Mouse (Mus musculus): ENCODE data around the gene Arid1b.

The Arid1b gene

DNA sequence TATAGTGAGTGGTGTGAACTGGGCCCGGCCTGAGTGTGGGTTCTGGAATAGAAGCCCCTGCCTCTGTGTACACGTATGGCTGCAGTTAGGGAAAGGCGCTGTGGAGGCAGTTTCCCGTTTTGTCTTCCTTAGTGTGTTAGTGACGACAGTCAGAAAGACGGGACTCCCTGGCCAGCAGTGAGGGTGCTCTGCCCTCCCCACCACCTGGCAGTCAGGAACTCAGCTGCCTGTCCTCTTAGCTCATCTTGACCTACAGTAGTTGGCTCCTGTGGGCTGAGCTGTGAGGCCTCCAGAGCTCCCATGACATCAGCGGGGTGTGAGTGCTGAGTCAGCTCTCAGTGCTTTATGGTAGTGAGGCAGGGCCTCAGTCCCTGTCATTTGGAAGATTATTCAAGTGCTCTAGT is 156.5 kb downstream of the Arid1b start:
- in situ Hi-C loops (cut with MboI, MseI), result no loop called here

DNA sequence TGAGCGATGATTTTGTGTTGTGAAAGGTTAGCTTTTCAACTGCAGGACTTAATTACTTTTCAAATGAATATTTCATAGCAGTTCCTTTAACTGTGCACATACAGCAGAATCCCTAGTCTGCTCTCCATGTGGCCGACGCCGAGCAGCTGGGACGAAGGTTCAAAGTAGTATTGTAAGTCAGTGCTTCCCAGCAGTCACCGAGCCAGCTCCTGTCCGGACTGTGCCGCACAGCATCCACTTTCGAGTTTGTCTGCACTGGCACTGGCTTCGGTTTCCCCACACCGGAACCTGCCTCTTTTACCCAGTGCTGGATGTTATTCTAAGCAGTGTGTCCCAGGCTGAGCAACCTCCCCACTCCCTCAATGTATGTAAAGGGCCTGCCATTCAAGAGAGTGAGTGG is 157.7 kb downstream of the Arid1b start:
- in situ Hi-C loops (cut with MboI, MseI), result no loop called here

DNA sequence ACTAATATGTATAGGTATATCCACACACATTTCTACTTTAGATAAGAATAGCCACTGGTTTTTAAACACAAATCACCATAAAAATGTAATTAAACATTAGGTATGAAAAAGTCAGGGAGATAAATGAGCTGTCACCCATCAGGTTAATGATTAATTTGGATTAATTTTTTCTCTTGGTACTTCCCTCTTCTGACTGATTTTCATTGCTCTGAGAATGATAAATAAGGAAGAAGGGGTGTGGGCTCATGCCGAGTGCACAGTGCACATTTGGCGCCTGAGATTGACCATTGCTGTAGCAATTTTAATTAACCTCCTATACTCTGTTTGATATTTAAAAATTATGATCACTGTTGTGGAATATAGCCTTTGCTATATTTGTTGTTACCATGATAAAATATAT is 159.3 kb downstream of the Arid1b start:
- in situ Hi-C loops (cut with MboI, MseI), result no loop called here

DNA sequence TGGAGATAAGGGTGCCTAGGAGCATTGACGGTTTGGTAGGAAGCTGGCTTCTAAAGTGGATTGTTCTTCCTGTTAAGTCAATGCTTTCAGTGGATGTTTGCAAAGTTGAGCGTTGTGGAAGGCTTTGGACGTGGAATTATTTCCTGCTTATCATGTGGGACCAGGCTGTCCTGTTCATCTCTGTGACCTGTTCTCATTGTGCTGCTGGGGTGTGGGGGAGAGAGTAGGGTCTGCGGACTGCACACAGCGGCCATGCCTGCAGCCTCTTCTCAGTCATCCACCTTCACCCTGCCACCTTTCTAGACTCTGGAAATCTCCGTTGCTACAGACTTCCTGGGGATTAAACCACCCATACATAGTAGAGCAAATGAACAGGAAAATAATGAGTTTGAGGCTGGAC is 160.2 kb downstream of the Arid1b start:
- in situ Hi-C loops (cut with MboI, MseI), result no loop called here

DNA sequence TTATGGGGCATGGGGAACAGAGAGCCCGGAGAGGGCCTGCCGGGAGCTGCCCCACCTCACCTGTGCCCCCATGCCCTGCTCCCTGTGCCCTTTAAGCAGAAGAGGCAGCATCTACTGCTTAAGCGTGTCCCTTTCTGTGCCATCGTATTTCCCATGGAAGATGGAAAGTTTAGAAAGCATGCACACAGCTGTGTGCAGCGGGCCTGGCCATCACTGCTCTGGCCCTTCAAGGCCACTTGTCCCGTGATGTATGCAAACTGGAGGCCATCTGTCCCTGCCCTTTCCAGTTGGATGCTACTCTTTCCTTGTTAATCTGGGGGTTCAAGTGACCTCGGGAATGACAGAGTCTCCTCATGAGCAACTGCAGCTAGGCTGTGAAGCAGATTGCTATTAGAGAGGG is 163.5 kb downstream of the Arid1b start:
- in situ Hi-C loops (cut with MboI, MseI), result no loop called here

DNA sequence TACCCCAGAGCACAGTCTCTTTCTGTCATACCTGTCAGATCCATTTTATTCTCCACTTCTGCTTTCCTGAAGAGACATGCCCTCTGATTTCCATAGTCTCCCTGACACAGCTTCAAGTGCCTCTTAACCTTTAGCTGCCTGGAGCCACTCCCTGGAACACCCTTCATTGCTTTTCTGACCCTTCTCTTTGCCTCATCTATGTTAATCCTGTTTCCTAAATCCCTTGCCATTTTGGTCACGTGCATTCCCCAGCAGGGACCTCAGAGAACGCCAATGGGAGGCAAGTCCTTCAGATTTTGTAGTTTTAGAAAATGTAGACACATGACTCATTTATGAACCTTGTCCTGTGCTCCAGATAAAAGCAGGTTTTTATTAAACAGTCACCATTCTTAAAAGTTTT is 168.4 kb downstream of the Arid1b start:
- in situ Hi-C loops (cut with MboI, MseI), result no loop called here

DNA sequence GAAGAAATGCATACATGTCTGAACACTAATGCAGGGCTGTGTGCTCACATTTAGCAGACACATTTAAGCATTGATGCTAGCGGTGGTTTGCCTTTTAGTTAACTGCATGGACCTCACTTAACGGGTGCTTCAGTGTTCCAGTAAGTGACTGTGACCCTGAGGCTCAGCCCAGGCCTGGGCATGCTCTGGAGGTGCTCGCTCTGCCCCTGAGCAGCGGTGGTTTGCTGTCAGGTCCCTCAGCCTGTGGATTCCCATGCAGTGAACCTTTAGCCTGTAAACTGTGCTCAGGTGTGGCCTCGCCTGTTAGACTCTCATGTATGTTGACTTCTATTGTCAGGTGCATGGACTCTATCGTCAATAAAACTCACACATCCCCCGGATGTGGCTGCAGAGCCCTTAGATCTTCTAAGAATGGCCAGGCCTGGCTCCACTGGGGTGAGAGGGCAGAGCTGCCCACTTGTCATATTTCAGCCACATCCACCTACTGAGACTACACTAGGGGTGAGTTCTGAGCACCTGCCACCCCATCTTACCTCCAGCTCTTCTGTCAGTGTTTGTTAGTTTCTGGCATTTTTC is 169.2 kb downstream of the Arid1b start:
- in situ Hi-C loops (cut with MboI, MseI), result no loop called here

DNA sequence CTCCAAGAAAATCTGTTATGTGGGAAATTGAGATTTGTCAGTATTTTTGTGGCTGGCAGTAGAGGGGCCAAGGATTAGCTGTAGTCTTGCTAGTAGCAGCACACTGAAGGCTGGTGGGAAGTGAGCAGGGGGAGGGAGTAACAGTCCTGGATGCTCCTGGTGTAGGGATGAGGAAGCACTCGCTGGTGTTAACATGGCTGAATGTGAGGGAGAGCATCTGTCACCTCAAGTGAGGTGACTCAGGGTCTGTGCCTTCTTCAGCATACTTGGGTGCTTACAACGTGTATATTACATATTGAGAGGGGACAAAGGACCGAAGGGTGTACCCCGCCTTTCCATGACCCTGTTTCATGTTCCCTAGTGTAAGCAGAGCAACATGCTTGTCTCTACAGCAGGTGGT is 170.7 kb downstream of the Arid1b start:
- in situ Hi-C loops (cut with MboI, MseI), result no loop called here

DNA sequence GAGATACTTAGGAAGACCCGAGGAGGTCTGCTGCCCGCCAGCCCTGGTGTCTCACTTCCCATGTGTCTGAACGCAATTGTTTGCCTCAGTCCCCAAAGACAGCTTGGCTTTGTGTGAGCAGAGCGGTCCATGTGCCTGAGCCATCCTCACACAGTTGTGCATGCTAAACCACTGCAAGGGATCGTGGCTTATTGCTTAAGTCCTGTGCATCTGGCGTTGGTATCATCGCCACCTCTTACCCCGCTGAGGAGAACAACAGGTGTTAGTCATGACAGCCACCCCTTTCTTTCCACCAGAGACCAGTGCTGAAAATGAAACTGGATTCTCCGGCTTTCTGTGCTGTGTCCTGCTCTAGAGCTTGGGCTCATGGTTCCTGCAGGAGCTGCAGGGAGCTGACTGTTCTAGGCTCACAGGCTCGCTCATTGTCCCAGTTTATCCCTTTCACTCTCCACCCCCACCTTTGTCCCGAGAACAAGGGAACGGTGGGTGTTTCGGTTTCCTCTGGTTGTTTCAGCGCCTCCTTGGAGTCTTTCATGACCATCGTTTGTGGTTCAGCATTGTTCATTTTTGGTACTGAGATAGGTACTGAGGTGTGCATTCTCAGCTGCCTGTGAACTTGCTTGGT is 171.2 kb downstream of the Arid1b start:
- in situ Hi-C loops (cut with MboI, MseI), result no loop called here

DNA sequence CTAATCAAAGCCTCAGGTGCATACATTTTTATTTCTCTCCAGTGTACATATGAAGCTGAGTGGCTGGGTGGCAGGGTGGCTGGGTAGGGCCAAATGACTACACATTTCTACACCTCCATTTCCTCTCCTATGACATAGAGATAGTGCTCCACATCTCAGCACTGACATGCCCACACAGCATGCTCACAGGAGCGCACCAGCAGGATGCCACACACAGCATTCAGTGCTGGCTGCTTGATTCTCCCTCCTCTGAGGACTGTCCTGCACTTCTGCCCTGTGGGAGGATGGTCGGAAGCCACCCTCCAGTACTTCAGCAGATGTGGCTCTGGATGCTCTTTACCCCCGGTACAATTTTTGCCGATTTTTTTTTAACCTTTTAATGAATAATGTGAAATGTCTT is 172.0 kb downstream of the Arid1b start:
- in situ Hi-C loops (cut with MboI, MseI), result no loop called here

DNA sequence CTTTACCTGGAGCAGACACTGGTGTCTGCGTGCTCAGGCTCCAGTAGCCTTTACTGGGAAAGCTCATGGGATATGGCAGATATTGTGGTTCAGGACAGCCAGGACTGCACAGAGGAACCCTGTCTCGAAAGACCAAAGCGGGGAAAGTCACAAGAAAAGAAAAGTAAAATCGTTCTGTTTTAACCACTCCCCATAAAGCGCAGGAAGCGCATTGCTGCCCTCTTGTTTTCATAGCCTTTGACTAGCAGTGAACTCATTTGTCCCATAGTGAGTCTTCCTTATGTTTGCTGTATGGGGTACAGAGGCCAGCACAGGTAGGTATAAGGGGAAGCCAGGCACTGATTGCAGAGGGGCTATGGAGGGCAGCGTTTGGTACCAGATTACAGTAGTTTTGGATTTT is 173.9 kb downstream of the Arid1b start:
- in situ Hi-C loops (cut with MboI, MseI), result no loop called here

DNA sequence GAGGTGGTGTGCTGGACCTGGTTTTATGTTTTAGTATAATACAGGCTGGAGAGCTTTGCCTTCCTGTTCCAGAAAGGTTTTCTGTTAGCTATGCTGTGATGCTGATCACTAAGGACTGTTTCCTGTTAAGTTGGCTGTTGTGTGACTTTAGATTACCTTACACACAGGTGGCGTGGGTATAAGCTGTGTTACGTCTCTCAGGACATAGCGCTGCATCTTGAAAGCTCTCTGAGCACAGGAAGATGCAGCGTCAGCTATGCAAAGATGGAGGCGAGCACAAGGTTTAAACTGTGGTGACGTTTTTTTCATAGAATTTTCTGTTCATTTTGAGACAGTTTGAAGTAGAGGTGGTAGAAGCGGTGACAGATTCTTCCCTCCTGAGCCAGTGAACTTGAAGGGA is 174.5 kb downstream of the Arid1b start:
- in situ Hi-C loops (cut with MboI, MseI), result no loop called here

DNA sequence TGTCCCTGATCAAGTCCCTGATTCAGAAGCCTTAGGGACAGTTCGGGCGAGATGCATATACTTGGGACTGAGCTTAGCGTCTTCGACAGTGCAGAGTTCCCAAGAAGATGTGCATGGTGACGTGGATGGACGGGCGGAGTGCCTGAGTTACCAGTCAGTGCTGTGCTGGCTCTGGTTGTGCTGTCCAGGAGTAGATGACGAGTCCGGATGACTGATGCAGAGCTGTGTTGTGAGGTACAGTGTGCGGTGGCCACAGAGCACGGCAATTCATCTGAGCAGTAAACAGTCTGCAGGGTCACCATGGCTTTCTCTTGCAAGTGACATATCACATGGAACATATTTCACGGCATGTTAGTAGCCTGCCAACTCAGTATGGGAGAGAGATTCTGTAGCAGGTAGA is 176.2 kb downstream of the Arid1b start:
- in situ Hi-C loops (cut with MboI, MseI), result no loop called here

DNA sequence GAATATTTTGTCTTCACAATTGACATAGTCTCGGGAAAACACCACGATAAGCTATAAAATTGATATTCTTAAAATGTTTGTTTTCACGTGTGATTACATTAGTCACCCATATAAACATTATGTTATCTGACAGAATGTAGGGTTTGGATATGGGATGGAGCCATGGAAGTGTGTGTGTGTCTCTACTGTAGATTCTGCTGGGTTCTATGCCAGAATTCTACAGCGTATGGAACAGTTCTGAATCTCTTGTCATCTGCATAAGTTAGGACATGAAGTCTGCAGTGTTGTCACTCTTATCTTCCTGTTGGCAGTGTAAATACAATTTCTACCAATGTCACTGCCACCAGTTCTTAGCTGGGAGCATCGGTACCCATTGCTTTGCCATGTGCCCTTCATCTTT is 177.3 kb downstream of the Arid1b start:
- in situ Hi-C loops (cut with MboI, MseI), result no loop called here

DNA sequence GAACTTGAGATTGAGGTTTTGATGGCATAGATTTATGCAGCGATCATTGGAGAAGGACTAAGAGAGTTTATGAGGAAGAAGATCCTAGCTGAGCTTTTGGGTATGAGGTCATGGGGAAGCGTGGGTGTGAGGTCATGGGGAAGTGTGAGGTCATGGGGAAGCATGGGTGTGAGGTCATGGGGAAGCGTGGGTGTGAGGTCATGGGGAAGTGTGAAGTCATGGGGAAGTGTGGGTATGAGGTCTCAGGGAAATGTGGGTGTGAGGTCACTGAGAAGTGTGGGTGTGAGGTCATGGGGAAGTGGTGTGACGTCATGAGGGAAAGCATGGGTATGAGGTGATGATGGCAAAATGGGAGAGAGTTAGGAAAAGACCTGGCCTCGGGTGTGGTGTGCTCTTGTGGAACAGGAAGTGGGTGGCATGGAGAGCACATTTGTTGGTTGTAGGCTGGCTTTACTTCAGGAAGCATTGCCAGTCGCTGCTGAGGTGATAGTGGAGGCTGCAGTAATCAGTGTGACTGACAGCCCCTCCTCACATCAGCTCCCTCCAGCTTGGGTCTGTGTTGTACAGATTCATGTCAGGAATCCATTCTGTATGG is 180.4 kb downstream of the Arid1b start:
- in situ Hi-C loops (cut with MboI, MseI), result no loop called here

DNA sequence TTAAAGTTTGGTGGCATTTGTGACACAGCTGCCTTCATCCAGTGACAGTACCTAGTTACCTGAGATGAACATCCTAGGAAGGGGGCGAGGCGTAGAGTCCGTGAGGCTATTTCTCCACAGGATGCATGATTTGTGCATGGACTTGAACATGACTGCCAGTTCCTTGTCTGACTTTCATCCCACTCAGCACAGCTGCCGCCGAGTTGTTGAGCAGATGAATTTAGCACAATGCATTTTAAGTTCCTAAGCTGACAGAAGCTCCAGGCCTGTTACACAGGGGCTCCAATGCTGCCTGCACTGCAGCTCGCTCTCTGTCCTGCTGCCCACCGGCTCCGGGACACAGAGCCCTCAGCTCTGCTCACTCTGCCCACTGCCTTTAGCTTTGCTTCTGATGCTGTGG is 181.4 kb downstream of the Arid1b start:
- in situ Hi-C loops (cut with MboI, MseI), result no loop called here

DNA sequence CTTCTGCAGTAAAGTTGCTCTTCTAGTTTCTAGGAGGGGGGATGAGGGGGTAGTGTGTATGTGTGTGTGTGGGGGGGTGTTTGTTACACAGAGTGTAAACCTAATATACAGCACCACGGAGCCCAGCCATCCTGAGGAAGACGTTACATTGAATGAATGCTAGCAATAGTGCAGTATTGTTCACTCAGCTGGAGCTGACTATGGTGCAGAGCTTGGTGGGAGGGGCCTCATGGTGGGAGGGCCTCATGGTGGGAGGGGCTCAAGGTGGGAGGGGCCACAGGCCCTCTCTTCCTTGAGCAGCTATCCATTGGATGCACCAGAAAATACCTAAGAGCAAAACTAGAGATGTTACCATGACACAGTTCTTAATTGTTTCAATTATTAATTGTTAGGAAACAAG is 182.2 kb downstream of the Arid1b start:
- in situ Hi-C loops (cut with MboI, MseI), result no loop called here

DNA sequence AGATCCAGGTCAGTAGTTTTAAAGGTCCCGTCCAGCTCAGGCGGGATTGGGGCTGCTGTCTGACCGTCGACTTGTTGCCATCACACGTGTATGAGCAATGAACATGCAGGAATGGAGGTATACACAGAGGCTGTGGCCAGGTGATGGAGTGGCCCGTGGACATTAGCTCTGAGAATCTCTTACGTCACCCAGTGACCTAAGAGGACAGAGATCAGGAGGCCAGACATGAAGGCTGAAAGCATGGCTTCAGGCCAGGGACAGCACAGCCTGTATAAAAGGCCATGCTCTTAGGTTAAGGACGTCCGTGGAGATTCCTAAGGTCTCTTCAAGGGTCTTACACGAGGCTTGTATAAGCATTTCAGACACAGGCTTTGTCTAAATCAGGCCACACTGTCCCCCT is 184.4 kb downstream of the Arid1b start:
- in situ Hi-C loops (cut with MboI, MseI), result no loop called here

DNA sequence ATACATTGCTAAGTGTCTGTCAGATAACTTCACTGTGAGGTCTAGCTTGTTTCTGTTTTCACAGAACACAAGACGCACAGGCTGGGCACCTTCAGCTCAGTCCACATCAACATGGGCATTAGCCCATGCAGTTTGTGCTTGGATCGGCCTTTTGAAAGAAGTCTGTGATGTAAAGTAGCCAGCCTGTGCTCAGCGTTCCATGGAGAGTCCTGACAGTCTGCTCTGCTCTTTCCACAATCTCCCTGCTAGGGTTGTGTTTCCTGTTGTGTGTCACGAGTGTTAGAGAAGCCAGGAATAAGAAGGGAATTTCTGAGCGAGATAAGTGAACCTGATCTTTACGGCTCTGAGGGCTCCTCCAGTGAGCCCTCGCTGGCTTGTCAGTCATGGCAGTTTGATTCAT is 184.9 kb downstream of the Arid1b start:
- in situ Hi-C loops (cut with MboI, MseI), result no loop called here

DNA sequence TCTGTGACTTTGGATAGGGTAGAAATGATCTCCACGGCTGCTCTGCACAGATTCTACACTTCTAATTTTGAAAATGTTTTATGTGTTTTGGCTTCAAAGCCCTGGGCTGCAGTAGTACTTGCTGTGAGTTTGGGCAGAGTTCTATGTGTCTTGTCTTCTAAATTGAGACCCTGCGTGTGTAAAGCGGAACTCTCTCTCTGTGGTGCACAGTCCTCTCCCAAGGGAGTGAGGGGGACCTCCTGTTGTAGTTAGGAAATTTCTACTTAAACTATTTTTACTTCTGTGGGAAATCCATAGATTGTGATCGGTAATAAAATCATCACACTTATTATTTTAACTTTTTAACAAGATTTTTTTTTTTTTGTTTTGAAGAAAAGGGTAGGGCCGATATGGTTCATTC is 185.3 kb downstream of the Arid1b start:
- in situ Hi-C loops (cut with MboI, MseI), result no loop called here

DNA sequence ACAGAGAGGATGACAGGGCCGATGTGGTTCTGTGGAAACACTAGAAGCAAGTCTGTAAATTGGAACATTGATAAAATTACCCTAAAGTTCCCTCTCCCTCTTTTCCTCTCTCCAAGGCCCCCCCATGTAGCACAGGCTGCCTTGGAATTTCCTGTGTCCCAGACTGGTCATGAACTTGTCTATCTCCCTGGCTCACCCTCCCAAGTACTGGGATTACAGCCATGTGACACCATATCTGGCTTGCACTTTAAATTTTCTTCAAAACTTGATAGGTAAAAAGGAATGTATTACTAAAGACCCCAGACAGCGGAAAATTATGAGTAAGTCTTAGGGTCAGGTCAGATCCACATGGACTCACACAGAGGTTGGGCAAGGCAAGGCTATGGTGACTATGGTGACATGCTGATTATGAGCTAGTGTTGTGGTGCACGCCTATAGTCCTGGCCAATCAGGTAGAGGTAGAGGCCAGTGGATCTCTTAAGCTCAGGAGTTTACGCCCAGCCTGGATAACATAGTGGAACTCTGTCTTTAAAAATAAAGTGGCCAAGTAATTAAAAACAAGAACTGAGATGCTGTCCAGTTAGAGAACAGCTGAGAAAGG is 185.9 kb downstream of the Arid1b start:
- in situ Hi-C loops (cut with MboI, MseI), result loop anchor here (5.0 kb wide), 1 partner anchor 38 kb away; no protein-coding TSS in a partner anchor

DNA sequence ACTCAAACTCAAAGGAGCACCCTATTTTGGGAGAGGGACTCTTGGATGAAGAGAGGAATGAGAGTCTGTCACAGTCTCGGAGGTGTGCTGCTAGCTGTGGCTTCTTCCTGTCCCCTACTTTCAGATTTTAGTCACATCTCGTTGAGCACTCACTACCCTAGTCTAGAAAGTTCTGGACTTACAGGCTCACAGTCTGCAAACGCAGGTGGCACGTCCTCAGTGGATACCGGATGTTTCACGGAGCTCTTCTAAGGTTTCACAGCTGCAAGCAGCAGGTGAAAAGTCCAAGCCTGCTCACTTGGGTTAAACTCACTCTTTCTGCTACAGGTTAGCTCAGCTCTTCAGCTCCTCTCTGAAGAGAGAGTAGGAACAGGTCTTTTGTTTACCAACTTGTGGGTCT is 186.8 kb downstream of the Arid1b start:
- in situ Hi-C loops (cut with MboI, MseI), result loop anchor here (5.0 kb wide), 1 partner anchor 39 kb away; no protein-coding TSS in a partner anchor

DNA sequence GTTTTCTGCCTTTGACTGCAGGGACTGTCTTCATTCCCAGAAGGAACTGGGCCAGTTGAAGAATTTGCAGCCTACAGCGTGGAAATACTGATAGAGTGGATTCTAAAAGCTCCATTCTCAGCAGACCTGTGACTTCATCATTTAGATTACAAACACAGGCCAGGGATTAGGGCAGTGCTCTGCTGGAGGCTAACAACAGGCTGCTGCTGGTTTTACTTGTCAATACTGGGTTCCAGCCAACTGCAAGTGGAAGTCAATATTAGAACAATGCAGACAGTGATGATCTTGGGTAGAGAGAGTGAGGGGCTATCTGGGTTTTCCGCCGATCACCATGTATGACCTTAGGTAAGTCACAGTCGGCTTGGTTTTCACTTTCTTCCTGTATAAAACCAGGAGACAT is 188.4 kb downstream of the Arid1b start:
- in situ Hi-C loops (cut with MboI, MseI), result loop anchor here (5.0 kb wide), 1 partner anchor 40 kb away; no protein-coding TSS in a partner anchor

All from regulatory T cell (primary cell).